Mouse (Mus musculus) cerebellum, adult 2 months (tissue): ENCODE data around the gene Tmem161a. TPM values are rescaled to one million over a fixed set of nuclear protein-coding genes. Genes with fewer than 3 reads are reported as not detected.

Experiments used
- DNase-seq, 2 experiments: peaks; one replicate each; pipeline ENCODE4 v3.0.0; 2021
- H3K27ac ChIP-seq: fragments of 200-500 bp; 2 replicates; pipeline ENCODE4 v1.5.1; 2012; ENCODE audit warnings: low read length, control low read depth, inconsistent platforms; ENCODE audit not compliant: insufficient read depth
- H3K27me3 ChIP-seq: fragments of 200-500 bp; 2 replicates; pipeline ENCODE4 v1.6.1; 2012; ENCODE audit warnings: inconsistent platforms, mild to moderate bottlenecking, low read length, moderate library complexity; ENCODE audit not compliant: control insufficient read depth, insufficient read depth
- H3K4me1 ChIP-seq: fragments of 200-500 bp; 2 replicates; pipeline ENCODE4 v1.6.1; 2011; ENCODE audit warnings: low read length; ENCODE audit not compliant: control insufficient read depth, insufficient read depth
- H3K4me3 ChIP-seq: fragments of 200-500 bp; replicated peaks from 2 replicates; pipeline ENCODE3; 2011; ENCODE audit warnings: mild to moderate bottlenecking, low read depth, low read length, control low read depth; ENCODE audit not compliant: insufficient read depth
- CTCF ChIP-seq: fragments of 200-500 bp; IDR thresholded peaks from 2 replicates; pipeline ENCODE4 v1.5.1; 2011; ENCODE audit warnings: low read depth, mild to moderate bottlenecking, control low read depth, low read length, moderate library complexity, borderline replicate concordance; ENCODE audit not compliant: insufficient read depth
- POLR2A ChIP-seq: fragments of 200-500 bp; IDR thresholded peaks from 2 replicates; pipeline ENCODE4 v1.6.1; 2011; ENCODE audit warnings: low read length, control low read depth, borderline replicate concordance; ENCODE audit not compliant: insufficient read depth
- WGBS: fragments of 180-500 bp; shearing (Covaris S2); methylation state at CpG from one replicate; pipeline ENCODE4 v1.1.7; 2018; 5-methylcytosine and 5-hydroxymethylcytosine counted together
- polyA plus RNA-seq: library from polyadenylated mRNA; depleted of rRNA; stranded (reverse); fragments of >200 nt; gene quantifications from 2 replicates; pipeline ENCODE4 v1.2.3, GENCODE M21; 2012

Gene Tmem161a
- polyA plus RNA-seq, 1 experiment: 66.0 TPM

DNA sequence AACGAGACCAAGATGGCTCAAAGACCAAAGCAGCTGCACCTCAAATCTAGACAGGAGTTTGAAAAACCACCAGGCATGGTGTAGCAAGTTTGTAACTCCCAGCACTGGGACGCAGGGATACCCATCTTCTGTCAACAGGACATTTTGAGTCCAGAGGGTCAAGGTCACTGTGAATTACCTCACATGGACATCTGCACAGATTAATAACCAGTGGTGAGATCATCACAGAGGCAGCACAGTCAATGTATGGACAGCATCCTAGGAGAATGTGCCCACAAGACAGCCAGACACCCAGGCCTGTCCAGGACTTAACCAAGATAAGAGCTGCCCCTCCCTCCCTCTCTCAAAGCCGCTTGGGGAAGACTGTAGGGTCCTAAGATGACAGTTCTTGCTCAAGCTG lies 2.0 kb upstream of the Tmem161a start:
- 90% methylated on average over 3 of the region's 3 CpGs for WGBS
- peaks cover 14% of the 10 kb centered on the region for H3K4me1 ChIP-seq
- no peak overlapping the region for H3K27ac ChIP-seq

GRCm38 (mm10) chr8:70170748-70171147 lies 1.4 kb upstream of the Tmem161a start:
- H3K27me3 ChIP-seq: no peaks in the 10 kb centered on the region
- H3K4me3 ChIP-seq: no peak overlapping the region
- H3K4me1 ChIP-seq: peaks cover 14% of the 10 kb centered on the region
- no peak for DNase-seq
- TF ChIP-seq POLR2A (no peak), CTCF (no peak)
- no peak overlapping the region for H3K27ac ChIP-seq
- 64% methylated on average over 3 of the region's 3 CpGs for WGBS

More for the DNA sequence above, 2.0 kb upstream of the Tmem161a start:
- DNase-seq: no peak
- no peak overlapping the region for H3K4me3 ChIP-seq
- TF ChIP-seq CTCF (no peak), POLR2A (no peak)
- no peaks in the 10 kb centered on the region for H3K27me3 ChIP-seq

GRCm38 (mm10) chr8:70171240-70171639 lies 916 bp upstream of the Tmem161a start:
- TF ChIP-seq CTCF (no peak), POLR2A (no peak)
- no peak overlapping the region for H3K27ac ChIP-seq
- H3K4me3 ChIP-seq: no peak overlapping the region
- peaks cover 14% of the 10 kb centered on the region for H3K4me1 ChIP-seq
- DNase-seq: no peak
- WGBS: 89% methylated on average over 7 of the region's 7 CpGs
- no peaks in the 10 kb centered on the region for H3K27me3 ChIP-seq

DNA sequence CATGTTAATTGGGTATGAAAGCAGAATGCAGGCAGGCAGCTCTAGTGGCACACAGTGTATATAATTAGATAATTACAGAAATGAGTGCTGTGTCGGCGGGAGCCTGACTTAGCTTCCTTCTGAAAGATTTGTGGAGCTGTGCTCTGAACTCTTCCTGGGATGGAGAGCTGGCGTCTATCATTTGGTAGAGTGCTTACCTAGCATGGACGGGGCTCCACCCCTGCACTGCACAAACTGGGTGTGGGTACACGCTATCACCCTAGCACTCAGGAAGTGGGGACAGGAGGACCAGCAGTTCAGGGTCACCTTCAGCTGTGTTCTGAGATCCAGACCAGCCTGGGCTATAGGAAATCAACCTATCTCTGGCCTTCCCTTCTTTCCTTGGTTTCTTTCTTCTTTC lies 1.2 kb downstream of the Tmem161a start:
- Histone ChIP-seq H3K27ac (no peak overlapping the region), H3K4me3 (no peak overlapping the region), H3K27me3 (no peaks in the 10 kb centered on the region), H3K4me1 (peaks cover 14% of the 10 kb centered on the region)
- no peak for DNase-seq
- TF ChIP-seq POLR2A: no peak
- TF ChIP-seq CTCF: no peak
- 81% methylated on average over 5 of the region's 5 CpGs for WGBS

DNA sequence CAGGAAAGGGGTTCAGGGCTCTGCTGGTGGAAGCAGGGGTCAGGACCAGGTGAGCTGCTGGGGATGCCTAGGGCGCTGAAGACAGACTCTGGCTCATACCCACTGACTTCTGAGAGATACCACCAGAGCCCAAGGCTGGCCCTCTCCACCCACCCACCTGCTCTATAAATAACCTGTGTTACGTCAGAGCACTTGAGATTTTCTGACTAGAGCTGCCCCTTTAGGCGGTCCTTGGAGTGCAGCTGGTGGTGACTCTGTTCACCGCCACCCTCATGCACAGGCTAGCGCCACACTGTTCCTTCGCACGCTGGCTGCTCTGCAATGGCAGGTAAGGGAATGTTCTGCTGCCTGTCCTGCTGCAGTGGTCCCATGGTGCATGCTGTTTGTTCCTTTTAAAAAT lies 1.9 kb downstream of the Tmem161a start:
- H3K4me1 ChIP-seq: peaks cover 14% of the 10 kb centered on the region
- H3K27me3 ChIP-seq: no peaks in the 10 kb centered on the region
- no peak overlapping the region for H3K27ac ChIP-seq
- H3K4me3 ChIP-seq: no peak overlapping the region
- WGBS: 76% methylated on average over 7 of the region's 7 CpGs
- DNase-seq: no peak
- no peak for TF ChIP-seq CTCF
- no peak for TF ChIP-seq POLR2A

- TF ChIP-seq POLR2A (no peak), CTCF (no peak)
- no peak for DNase-seq
- Histone ChIP-seq H3K4me1 (peaks cover 11% of the 10 kb centered on the region), H3K27ac (no peak overlapping the region), H3K27me3 (no peaks in the 10 kb centered on the region), H3K4me3 (no peak overlapping the region)
- 88% methylated on average over 2 of the region's 2 CpGs for WGBS
Measured at GRCm38 (mm10) chr8:70178231-70178630, 6.1 kb downstream of the Tmem161a start.

DNA sequence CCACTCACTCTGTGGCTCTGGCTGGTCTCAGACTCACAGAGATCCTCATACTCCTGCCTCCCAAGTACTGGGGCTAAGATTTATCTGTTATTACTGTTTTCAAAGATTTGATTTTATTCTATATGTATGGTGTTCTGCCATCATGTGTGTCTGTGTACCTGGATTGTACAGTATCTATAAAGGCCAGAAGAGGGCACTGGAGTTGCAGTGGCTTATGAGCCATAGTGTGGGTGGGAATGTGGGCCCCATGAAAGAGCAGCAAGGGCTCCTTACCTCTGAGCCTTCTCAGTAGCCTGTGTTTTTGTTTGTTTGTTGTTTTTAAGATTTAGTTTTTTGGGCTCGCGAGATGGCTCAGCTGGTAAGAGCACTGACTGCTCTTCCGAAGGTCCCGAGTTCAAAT lies 6.9 kb downstream of the Tmem161a start:
- TF ChIP-seq CTCF (peak; percentile 36; the same call in 1 of the 2 replicates), POLR2A (no peak)
- no peak overlapping the region for H3K27ac ChIP-seq
- no peaks in the 10 kb centered on the region for H3K27me3 ChIP-seq
- WGBS: 96% methylated on average over 4 of the region's 4 CpGs
- H3K4me1 ChIP-seq: peaks cover 6% of the 10 kb centered on the region
- DNase-seq: no peak
- H3K4me3 ChIP-seq: no peak overlapping the region

DNA sequence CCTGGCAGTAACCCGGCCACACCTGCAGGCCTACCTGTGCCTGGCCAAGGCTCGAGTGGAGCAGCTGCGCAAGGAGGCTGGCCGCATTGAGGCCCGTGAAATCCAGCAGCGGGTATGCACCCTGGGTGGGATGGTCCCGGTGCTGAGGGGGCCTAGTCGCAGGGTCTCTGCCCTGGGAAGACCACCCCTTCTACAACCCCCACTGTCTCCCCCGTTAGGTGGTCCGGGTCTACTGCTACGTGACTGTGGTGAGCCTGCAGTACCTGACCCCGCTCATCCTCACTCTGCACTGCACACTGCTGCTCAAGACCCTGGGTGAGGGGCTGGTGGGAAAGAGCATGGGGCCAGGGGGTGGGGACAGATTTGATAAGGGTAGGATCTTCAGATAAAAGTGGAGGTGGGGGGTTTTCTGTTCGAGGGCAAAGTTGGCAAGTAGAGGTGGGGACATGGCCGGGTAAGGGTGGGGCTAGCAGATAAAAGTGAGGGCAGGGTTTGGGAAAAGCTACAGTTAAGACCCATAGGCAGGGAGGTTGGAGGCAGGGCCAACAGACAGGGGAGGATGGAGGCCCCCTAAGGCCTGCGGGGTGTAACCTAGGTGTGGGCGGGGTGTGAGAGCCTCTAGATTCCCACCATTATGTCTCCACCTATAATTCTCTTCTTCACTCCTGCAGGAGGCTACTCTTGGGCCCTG lies 9.2 kb downstream of the Tmem161a start:
- WGBS: 87% methylated on average over 16 of the region's 16 CpGs

More for the DNA sequence above, 9.2 kb downstream of the Tmem161a start:
- no peak overlapping the region for H3K27ac ChIP-seq
- no peak overlapping the region for H3K4me3 ChIP-seq
- H3K27me3 ChIP-seq: no peaks in the 10 kb centered on the region
- no peak for TF ChIP-seq CTCF
- TF ChIP-seq POLR2A: no peak
- no peak for DNase-seq
- H3K4me1 ChIP-seq: no peaks in the 10 kb centered on the region
